Mouse (Mus musculus) liver, postnatal 0 days (tissue): ENCODE results near the gene Fat3. TPM values are rescaled to one million over a fixed set of nuclear protein-coding genes. Genes with fewer than 3 reads are reported as not detected.

Source experiments
- ATAC-seq: fragments of 200-750 bp; cut with Nextera tagmentation; 2 replicates; pipeline ENCODE4 v1.8.0; 2017; ENCODE audit warnings: mild to moderate bottlenecking, moderate library complexity
- DNase-seq: peaks from one replicate; pipeline ENCODE4 v3.0.0-alpha.2; 2016
- H3K27ac ChIP-seq: fragments of 300-500 bp; sonication (generic); 2 replicates; pipeline ENCODE4 v1.5.1; 2014; ENCODE audit warnings: antibody characterized with exemption, moderate library complexity, mild to moderate bottlenecking, low read depth
- H3K27me3 ChIP-seq: fragments of 300-500 bp; sonication (generic); 2 replicates; pipeline ENCODE4 v1.6.1; 2014; ENCODE audit warnings: low read length, control low read depth, mixed read lengths; ENCODE audit not compliant: insufficient read depth
- H3K36me3 ChIP-seq: fragments of 300-500 bp; sonication (generic); replicated peaks from 2 replicates; pipeline ENCODE4 v1.6.1; 2014; ENCODE audit warnings: mild to moderate bottlenecking, control low read depth, low read length, moderate library complexity, mixed read lengths; ENCODE audit not compliant: insufficient read depth
- H3K4me1 ChIP-seq: fragments of 300-500 bp; sonication (generic); 2 replicates; pipeline ENCODE4 v1.6.1; 2014; ENCODE audit warnings: antibody characterized with exemption, mild to moderate bottlenecking, control low read depth; ENCODE audit not compliant: insufficient read depth
- H3K4me2 ChIP-seq: fragments of 300-500 bp; sonication (generic); 2 replicates; pipeline ENCODE4 v1.6.1; 2014; ENCODE audit warnings: low read depth, mild to moderate bottlenecking, low read length, moderate library complexity, mixed read lengths
- H3K4me3 ChIP-seq: fragments of 300-500 bp; sonication (generic); 2 replicates; pipeline ENCODE4 v1.5.1; 2014; ENCODE audit warnings: low read depth, low read length
- H3K9ac ChIP-seq: fragments of 300-500 bp; sonication (generic); replicated peaks from 2 replicates; pipeline ENCODE4 v1.6.1; 2014; ENCODE audit warnings: mild to moderate bottlenecking, moderate library complexity
- H3K9me3 ChIP-seq: fragments of 300-500 bp; sonication (generic); 2 replicates; pipeline ENCODE4 v1.6.1; 2016; ENCODE audit warnings: mild to moderate bottlenecking, control low read depth, low read length, mixed read lengths
- CTCF ChIP-seq: sonication (generic); IDR thresholded peaks from 2 replicates; pipeline ENCODE4 v1.5.1; 2016; ENCODE audit warnings: antibody characterized with exemption, low read depth
- EP300 ChIP-seq: IDR thresholded peaks from 2 replicates; pipeline ENCODE4 v1.6.1; 2016; ENCODE audit warnings: antibody characterized with exemption, low read depth, mild to moderate bottlenecking
- WGBS: fragments of 180-500 bp; shearing (Covaris S2); extraction: QIAGEN DNeasy Blood & Tissue Kit; methylation state at CpG from one replicate; pipeline ENCODE4 v1.1.7; 2014; ENCODE audit not compliant: insufficient replicate concordance; 5-methylcytosine and 5-hydroxymethylcytosine counted together
- polyA plus RNA-seq: library from polyadenylated mRNA; unstranded; fragments of >200 nt; fragmentation: Nextera tagmentation; extraction: Ambion mirVana; gene quantifications from 2 replicates; pipeline ENCODE4 v1.2.1, GENCODE M21; 2015

Fat3 gene
- polyA plus RNA-seq, 1 experiment from 2014 or later: 0.02 TPM

DNA sequence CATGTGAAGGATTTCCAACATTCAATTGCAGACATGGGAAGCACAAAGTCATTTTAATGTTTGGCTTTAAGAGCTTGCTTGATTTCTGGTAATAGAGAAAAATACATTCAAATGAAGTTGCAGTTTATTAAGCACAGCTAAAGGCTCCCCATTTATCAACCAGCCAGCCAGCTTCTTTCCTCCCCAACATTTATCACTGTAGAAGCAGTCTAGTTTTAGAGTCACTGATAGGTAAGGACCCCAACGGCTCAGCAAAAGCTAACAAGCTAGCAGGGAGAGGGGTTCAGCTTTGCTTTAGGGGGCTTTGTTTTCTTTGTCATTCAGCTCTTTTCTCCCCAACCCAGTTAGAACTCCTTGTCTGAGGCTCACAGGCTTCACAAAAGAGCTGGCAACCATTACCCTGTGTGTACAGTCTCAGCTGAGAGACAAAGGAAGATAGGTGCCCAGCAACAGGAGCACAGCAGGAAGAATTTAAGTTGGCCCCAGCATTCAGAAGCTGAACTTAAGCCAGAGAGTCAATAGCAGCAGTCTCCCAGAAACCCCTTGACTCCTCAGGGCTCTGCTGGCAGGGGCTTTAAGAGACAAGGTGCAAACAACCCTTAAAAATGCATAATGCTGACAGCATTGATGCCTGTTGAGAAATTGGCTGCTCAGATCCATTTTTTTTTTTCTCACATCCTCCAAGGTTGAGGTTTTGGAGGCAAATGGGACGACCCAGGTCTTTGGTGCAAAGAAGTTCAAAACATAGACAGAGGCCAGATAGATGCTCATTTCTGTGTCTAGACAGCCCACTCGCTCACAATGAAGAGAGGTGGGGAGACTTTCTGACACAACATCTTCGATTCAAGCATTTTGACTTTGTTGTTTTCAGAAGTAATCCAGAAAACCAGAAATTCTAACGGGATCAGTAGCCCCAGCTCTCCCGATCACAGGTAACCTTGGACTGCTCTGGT lies 102.1 kb downstream of the Fat3 start:
- H3K27me3 ChIP-seq: no peaks in the 10 kb centered on the region
- ATAC-seq: no peak
- no peak overlapping the region for H3K4me2 ChIP-seq
- no peaks in the 10 kb centered on the region for H3K4me1 ChIP-seq
- no peak overlapping the region for H3K4me3 ChIP-seq
- TF ChIP-seq EP300: no peak
- TF ChIP-seq CTCF: no peak
- no peaks in the 10 kb centered on the region for H3K9me3 ChIP-seq
- 56% methylated on average over 6 of the region's 6 CpGs for WGBS
- no peaks in the 10 kb centered on the region for H3K36me3 ChIP-seq
- H3K27ac ChIP-seq: no peak overlapping the region
- no peak for DNase-seq
- no peak overlapping the region for H3K9ac ChIP-seq

DNA sequence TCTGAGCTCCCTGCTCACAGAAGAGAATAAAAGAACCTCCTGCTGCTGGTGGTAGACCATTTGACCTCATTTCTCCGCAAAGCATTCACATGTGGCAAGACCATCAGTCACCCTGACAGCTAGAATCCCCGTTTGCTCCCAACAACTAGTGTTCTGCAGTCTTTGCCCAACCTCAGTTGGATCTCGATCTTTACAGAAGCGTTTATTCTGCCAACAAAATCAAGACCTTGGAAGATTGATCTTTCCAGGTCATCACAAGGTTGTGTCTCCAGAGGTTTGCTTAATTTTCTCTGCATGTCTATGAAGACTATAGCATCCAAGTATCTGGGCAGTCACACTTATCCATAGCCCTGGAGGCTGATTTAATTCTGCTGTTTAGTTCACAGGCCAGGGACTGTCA lies 111.9 kb downstream of the Fat3 start:
- Histone ChIP-seq H3K4me2 (no peak overlapping the region), H3K9me3 (no peaks in the 10 kb centered on the region), H3K27ac (no peak overlapping the region), H3K27me3 (no peaks in the 10 kb centered on the region), H3K9ac (no peak overlapping the region), H3K4me1 (no peaks in the 10 kb centered on the region), H3K4me3 (no peak overlapping the region), H3K36me3 (no peaks in the 10 kb centered on the region)
- no peak for TF ChIP-seq EP300
- WGBS: 48% methylated on average over 4 of the region's 4 CpGs
- DNase-seq: no peak
- no peak for ATAC-seq

DNA sequence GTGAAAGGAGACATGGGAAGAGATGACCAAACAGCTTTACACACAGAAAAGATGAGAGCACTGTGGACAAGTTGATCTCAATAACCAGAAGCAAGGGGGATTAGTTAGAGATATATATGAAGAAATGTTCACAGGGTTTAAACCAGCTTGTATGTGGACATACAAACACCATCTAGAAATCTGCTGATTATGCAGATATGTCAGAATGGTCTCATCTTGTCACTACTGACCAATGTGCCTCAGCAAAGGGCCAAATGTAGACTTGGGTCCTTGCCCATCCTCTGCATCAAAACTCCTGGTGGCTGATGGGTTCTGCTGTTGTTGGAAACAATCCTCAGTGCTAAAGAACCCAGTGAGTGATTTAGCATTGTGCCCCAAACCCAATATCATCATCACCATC lies 113.6 kb downstream of the Fat3 start:
- Histone ChIP-seq H3K9me3 (no peaks in the 10 kb centered on the region), H3K27ac (no peak overlapping the region), H3K4me3 (no peak overlapping the region), H3K4me2 (no peak overlapping the region), H3K4me1 (no peaks in the 10 kb centered on the region), H3K9ac (no peak overlapping the region), H3K36me3 (no peaks in the 10 kb centered on the region), H3K27me3 (no peaks in the 10 kb centered on the region)
- TF ChIP-seq CTCF (no peak), EP300 (no peak)
- no peak for DNase-seq
- no peak for ATAC-seq

DNA sequence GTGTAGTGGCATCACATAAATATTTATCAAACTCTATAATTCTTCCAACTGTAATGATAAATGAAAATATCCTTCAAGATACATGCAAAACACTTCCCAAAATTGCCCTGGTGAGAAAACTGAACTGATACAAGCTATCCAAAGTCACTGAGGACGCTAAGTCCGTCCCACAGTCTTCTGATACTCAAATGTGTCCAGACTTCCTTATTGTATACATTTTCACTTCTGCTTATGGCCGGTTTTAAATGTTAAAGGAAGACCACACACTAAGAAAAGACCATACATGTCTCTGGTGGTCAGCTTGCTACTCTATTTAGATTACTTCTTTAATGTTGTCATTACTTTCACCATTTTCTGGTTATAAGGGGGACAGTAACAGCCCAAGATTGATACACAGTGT lies 137.4 kb downstream of the Fat3 start:
- H3K27ac ChIP-seq: no peak overlapping the region
- no peaks in the 10 kb centered on the region for H3K36me3 ChIP-seq
- H3K9ac ChIP-seq: no peak overlapping the region
- no peak overlapping the region for H3K4me2 ChIP-seq
- DNase-seq (no peak), ATAC-seq (no peak)
- 40% methylated on average over 3 of the region's 3 CpGs for WGBS
- no peak overlapping the region for H3K4me3 ChIP-seq
- H3K27me3 ChIP-seq: no peaks in the 10 kb centered on the region
- H3K9me3 ChIP-seq: no peaks in the 10 kb centered on the region
- TF ChIP-seq CTCF: no peak
- no peak for TF ChIP-seq EP300
- no peaks in the 10 kb centered on the region for H3K4me1 ChIP-seq

DNA sequence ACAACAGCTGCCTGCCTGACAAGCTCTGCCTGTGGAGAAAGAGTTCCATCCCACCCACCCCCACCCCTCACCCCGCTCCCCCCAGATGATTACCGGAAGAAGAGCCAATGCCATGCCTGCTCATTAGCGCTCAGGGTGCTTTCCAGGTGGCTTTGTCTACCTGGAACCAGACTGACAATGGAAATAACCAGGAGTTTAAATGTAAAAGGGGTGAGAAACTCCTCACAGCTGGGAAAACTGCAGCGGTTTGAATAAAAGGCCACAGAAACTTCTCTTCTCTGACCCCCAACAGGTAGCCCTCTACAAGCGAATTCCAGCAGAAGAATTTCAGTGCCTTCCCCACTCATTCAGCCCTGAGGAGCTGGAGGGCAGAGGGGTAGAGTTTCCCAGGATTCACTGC lies 139.3 kb downstream of the Fat3 start:
- Histone ChIP-seq H3K4me1 (no peaks in the 10 kb centered on the region), H3K4me2 (no peak overlapping the region), H3K27ac (no peak overlapping the region), H3K4me3 (no peak overlapping the region), H3K36me3 (no peaks in the 10 kb centered on the region), H3K9me3 (no peaks in the 10 kb centered on the region), H3K9ac (no peak overlapping the region), H3K27me3 (no peaks in the 10 kb centered on the region)
- WGBS: 24% methylated on average over 5 of the region's 5 CpGs
- ATAC-seq: no peak
- no peak for TF ChIP-seq CTCF
- TF ChIP-seq EP300: no peak
- DNase-seq: no peak

DNA sequence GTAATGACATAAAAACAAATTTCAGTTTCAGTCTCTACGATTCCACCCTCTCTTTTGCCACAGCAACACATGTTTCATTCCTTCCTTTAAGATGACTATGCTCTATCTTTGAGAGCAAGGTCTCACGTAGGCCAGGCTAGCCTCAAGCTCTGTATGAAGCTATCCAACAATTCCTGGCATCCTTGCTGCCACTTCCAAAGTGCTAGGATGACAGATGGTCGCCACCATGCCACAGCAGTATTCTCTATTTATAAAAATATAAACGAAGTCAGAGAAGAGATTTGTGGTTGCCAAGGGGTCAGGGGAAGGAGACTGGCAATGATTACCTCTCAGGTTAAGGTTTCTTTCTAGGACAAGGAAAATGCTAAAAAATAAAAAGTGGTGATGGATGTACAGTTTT lies 144.4 kb downstream of the Fat3 start:
- no peak for ATAC-seq
- Histone ChIP-seq H3K36me3 (no peaks in the 10 kb centered on the region), H3K27ac (no peak overlapping the region), H3K4me2 (no peak overlapping the region), H3K9ac (no peak overlapping the region), H3K4me3 (no peak overlapping the region), H3K27me3 (no peaks in the 10 kb centered on the region), H3K9me3 (no peaks in the 10 kb centered on the region), H3K4me1 (no peaks in the 10 kb centered on the region; the same call in 1 of the 2 replicates)
- 67% methylated on average over 4 of the region's 4 CpGs for WGBS
- no peak for DNase-seq
- TF ChIP-seq EP300 (no peak), CTCF (no peak)
